Mouse (Mus musculus) liver, embryonic 12.5 days (tissue): ENCODE measurements around the gene Hdac7. TPM values are rescaled to one million over a fixed set of nuclear protein-coding genes. Genes with fewer than 3 reads are reported as not detected.

ENCODE experiments used
- ATAC-seq: fragments of 200-750 bp; cut with Nextera tagmentation; 2 replicates; pipeline ENCODE4 v1.8.0; 2017; ENCODE audit warnings: moderate number of reproducible peaks, mild to moderate bottlenecking, moderate library complexity
- H3K27ac ChIP-seq: fragments of 300-500 bp; sonication (generic); 2 replicates; pipeline ENCODE4 v1.5.1; 2016; ENCODE audit warnings: mild to moderate bottlenecking
- H3K27me3 ChIP-seq: fragments of 300-500 bp; sonication (generic); replicated peaks from 2 replicates; pipeline ENCODE4 v1.6.1; 2016; ENCODE audit warnings: mild to moderate bottlenecking, moderate library complexity
- H3K36me3 ChIP-seq: fragments of 300-500 bp; sonication (generic); 2 replicates; pipeline ENCODE4 v1.6.1; 2016; ENCODE audit warnings: mild to moderate bottlenecking, moderate library complexity
- H3K4me1 ChIP-seq: fragments of 300-500 bp; sonication (generic); 2 replicates; pipeline ENCODE4 v1.6.1; 2016
- H3K4me2 ChIP-seq: fragments of 300-500 bp; sonication (generic); 2 replicates; pipeline ENCODE4 v1.6.1; 2016; ENCODE audit warnings: mild to moderate bottlenecking, moderate library complexity
- H3K4me3 ChIP-seq: fragments of 300-500 bp; sonication (generic); 2 replicates; pipeline ENCODE4 v1.5.1; 2016; ENCODE audit warnings: mild to moderate bottlenecking, moderate library complexity
- H3K9ac ChIP-seq: fragments of 300-500 bp; sonication (generic); 2 replicates; pipeline ENCODE4 v1.6.1; 2016; ENCODE audit warnings: mild to moderate bottlenecking, moderate library complexity
- H3K9me3 ChIP-seq: fragments of 300-500 bp; sonication (generic); replicated peaks from 2 replicates; pipeline ENCODE4 v1.6.1; 2016; ENCODE audit warnings: mild to moderate bottlenecking, moderate library complexity
- WGBS: fragments of 180-500 bp; shearing (Covaris S2); methylation state at CpG from one replicate; pipeline ENCODE4 v1.1.7; 2016; ENCODE audit not compliant: insufficient replicate concordance; 5-methylcytosine and 5-hydroxymethylcytosine counted together
- polyA plus RNA-seq: library from polyadenylated mRNA; unstranded; fragments of >200 nt; fragmentation: Nextera tagmentation; extraction: Ambion mirVana; gene quantifications from 2 replicates; pipeline ENCODE4 v1.2.1, GENCODE M21; 2016

Hdac7 gene
- polyA plus RNA-seq, 1 experiment from 2014 or later, result 14.3 TPM

- Histone ChIP-seq H3K9ac (peak overlapping the region; percentile 99), H3K4me3 (peak overlapping the region; percentile 96), H3K4me2 (peak overlapping the region; percentile 90), H3K36me3 (peaks cover 11% of the 10 kb centered on the region; the same call in 1 of the 2 replicates), H3K9me3 (no peaks in the 10 kb centered on the region), H3K27ac (peak overlapping the region; percentile 97), H3K27me3 (peaks cover 25% of the 10 kb centered on the region), H3K4me1 (peaks cover 60% of the 10 kb centered on the region)
- ATAC-seq, result peak; percentile 82
- 3% methylated on average over 26 of the region's 39 CpGs for WGBS
Measured at GRCm38 (mm10) chr15:97784092-97784559, 60.2 kb downstream of the Hdac7 start.

DNA sequence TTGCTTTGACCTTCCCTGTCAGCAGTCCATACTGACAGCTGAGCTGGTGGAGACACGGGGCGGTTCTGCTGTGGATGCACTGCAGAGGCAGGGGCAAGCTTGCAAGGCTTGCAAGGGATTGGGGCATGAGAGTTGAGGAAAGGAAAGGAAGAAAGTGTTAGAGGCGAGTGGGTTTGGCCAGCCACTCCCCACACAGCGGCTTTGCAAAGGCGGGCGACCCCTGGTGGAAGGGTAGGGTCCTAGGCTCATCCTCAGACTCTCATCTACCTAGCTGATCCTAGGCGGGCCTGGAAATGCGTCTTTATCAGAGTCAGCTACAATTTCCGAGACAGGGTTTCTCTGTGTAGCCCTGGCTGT, 61.6 kb downstream of the Hdac7 start:
- Histone ChIP-seq H3K27me3 (peaks cover 25% of the 10 kb centered on the region), H3K27ac (no peak overlapping the region; the same call in 1 of the 2 replicates), H3K36me3 (0 out of 2 replicates have a peak, but pooled peaks cover 3% of the 10 kb centered on the region), H3K4me3 (peak overlapping the region; percentile 32), H3K4me2 (peak overlapping the region; percentile 61), H3K9ac (peak overlapping the region; percentile 17; the same call in 1 of the 2 replicates), H3K9me3 (no peaks in the 10 kb centered on the region), H3K4me1 (peaks cover 46% of the 10 kb centered on the region)
- no peak for ATAC-seq
- under 1% methylated on average over 9 of the region's 9 CpGs for WGBS

DNA sequence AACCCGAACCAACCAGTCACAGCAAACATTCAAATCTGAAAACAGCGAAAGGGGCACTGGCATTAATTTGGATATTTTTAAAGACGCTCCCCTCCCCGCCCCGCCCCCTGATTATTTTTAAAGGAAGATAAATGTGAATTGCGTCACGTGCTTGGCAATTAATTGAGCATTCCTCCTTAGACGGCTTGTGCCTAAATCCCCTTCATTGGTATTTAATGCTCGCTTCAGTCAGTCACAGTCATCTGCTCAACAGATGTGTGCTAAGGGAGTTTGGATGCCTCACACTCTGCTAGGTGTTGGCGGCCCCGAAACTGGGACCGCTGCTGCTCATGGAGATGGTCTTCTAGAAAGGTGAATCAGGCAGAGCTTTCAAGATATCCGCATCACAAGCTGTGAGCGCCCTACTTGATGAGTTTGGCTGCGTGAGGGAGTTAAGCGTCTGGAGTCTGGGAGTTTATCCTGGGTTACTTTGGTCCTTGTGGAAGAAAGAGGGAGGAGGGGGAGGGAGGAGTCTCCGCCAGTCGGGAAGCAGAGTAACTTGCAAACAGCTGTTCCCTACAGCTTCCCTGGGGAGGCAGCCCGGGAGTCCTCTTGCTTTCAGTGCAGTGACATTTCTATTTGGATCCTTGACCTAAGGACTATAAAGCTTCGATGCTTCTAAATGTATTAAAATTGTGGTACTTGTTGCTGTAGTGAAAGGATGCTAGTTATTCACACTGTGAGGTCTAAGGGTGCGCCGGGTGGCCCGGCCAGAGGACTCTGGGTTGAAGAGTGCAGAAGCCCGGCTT, 62.1 kb downstream of the Hdac7 start:
- Histone ChIP-seq H3K4me3 (peak overlapping the region; percentile 32), H3K4me2 (peak overlapping the region; percentile 61), H3K9me3 (no peaks in the 10 kb centered on the region), H3K4me1 (peaks cover 41% of the 10 kb centered on the region), H3K36me3 (no peaks in the 10 kb centered on the region), H3K27ac (no peak overlapping the region; the same call in 1 of the 2 replicates), H3K9ac (peak overlapping the region; percentile 17; the same call in 1 of the 2 replicates), H3K27me3 (peaks cover 25% of the 10 kb centered on the region)
- ATAC-seq, result no peak
- 24% methylated on average over 24 of the region's 24 CpGs for WGBS

DNA sequence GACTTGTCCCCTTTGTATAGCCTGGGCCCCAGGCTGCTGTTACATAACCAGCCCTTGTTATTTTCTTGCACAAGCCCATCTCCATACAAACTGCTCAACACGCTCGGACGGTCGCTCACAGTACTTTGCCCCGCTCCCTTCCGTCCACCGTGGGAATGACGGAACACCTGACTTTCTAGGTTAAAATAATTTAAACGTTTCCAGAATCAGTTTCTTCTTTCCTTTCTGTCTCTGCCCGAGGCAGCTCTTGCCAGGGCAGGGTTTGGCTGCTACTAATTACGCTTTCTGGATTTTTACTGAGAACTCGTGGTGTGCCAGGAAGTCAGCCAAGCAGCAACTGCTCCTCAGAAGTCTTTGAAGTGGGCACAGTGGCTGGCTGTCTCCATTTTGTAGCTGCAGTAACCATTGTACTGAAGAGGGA, 63.7 kb downstream of the Hdac7 start:
- H3K36me3 ChIP-seq, result no peaks in the 10 kb centered on the region
- H3K4me1 ChIP-seq, result peaks cover 25% of the 10 kb centered on the region
- no peaks in the 10 kb centered on the region for H3K9me3 ChIP-seq
- no peak for ATAC-seq
- 71% methylated on average over 12 of the region's 12 CpGs for WGBS
- no peak overlapping the region for H3K4me3 ChIP-seq
- no peak overlapping the region for H3K27ac ChIP-seq
- H3K4me2 ChIP-seq, result no peak overlapping the region
- no peak overlapping the region for H3K9ac ChIP-seq
- peaks cover 29% of the 10 kb centered on the region for H3K27me3 ChIP-seq

DNA sequence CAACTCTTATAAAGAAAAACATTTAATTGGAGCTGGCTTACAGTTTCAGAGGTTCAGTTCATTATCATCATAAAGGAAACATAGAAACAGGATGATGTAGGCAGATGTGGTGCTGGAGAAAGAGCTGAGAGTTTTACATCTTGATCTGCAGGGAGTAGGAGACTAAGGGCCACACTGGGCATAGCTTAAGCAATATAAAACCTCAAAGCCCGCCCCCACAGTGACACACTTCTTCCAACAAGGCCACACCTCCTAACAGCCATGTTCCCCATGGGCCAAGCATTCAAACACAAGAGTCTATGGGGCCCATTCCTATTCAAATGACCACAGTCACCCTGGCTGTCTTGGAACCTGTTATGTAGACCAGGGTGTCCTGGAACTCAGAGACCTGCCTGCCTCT, 64.7 kb downstream of the Hdac7 start:
- H3K4me1 ChIP-seq, result peaks cover 16% of the 10 kb centered on the region
- 83% methylated on average over 1 of the region's 1 CpGs for WGBS
- H3K9ac ChIP-seq, result no peak overlapping the region
- peaks cover 39% of the 10 kb centered on the region for H3K27me3 ChIP-seq
- no peaks in the 10 kb centered on the region for H3K36me3 ChIP-seq
- H3K9me3 ChIP-seq, result no peaks in the 10 kb centered on the region
- ATAC-seq, result no peak
- H3K4me2 ChIP-seq, result no peak overlapping the region
- no peak overlapping the region for H3K4me3 ChIP-seq
- no peak overlapping the region for H3K27ac ChIP-seq

DNA sequence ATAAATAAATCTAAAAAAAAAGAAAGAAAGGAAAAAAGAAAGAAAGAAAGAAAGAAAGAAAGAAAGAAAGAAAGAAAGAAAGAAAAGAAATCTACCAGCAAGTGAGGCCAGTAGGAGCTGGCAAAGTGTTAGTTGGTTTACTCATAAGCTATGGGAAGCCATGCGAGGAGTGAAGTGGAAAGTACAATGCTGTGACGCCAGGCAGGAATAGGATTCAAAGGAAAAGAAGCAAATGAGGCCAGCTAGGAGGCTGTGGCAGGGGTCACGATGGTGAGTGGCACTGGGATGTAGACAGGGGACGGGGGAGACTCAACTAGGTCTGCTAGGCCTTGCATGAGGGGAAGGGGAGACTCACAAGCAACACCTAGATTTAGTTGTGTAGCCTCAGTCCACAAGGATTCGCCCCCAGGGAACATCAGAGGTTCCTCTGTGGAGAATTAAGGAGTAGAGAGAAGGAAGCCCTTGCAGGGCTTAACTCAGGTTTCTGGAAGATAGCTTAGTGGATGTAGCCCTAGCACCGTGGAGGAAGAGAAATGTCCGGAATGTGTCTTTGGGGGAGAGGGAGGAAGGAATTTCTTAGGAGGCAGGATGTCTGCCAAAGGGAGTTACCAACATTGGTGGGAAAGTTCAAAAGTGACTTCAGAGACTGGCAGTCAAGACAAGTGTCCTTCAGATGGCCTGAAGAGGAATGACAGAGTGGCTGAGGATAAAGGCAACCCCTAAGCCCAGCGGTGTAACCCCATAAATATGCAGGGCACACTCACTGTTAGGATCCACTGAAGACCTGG, 65.8 kb downstream of the Hdac7 start, which contains the start of gene Slc48a1:
TSS of gene Slc48a1 (plus strand) at position 210 of the 788 bp plus-strand sequence.
- ATAC-seq, result no peak
- no peaks in the 10 kb centered on the region for H3K9me3 ChIP-seq
- peaks cover 45% of the 10 kb centered on the region for H3K27me3 ChIP-seq
- no peak within 1 kb of the TSS for H3K9ac ChIP-seq
- H3K4me3 ChIP-seq, result no peak within 1 kb of the TSS
- H3K36me3 ChIP-seq, result no peaks in the 10 kb centered on the region
- H3K27ac ChIP-seq, result no peak within 1 kb of the TSS
- WGBS, result 59% methylated on average over 8 of the region's 8 CpGs
- H3K4me2 ChIP-seq, result no peak within 1 kb of the TSS
- H3K4me1 ChIP-seq, result peaks cover 23% of the 10 kb centered on the region

DNA sequence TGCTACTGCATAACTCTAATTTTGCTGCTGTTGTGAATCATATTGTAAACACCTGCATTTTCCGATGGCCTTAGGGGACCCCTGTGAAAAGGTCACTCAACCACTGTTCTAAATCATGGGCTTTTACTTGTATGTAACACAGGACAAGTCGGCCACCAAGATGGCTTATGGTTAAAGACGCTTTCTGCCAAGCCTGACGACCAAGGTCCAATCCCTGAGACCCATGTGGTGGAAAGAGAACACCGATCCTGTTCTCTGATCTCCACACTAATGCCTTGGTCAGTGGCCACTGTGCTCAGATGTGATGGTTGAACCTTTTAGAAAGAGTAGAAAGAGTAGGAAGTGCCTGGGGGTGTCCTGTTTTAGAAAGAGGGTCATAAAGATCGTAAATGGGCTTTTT, 67.4 kb downstream of the Hdac7 start:
- Histone ChIP-seq H3K27ac (no peak overlapping the region), H3K27me3 (peaks cover 36% of the 10 kb centered on the region), H3K36me3 (no peaks in the 10 kb centered on the region), H3K4me1 (peaks cover 24% of the 10 kb centered on the region), H3K9ac (no peak overlapping the region), H3K9me3 (no peaks in the 10 kb centered on the region), H3K4me2 (no peak overlapping the region), H3K4me3 (no peak overlapping the region)
- ATAC-seq, result no peak
- WGBS, result 77% methylated on average over 6 of the region's 6 CpGs

- Histone ChIP-seq H3K27me3 (peaks cover 32% of the 10 kb centered on the region), H3K4me3 (no peak overlapping the region), H3K4me2 (no peak overlapping the region), H3K4me1 (peaks cover 22% of the 10 kb centered on the region), H3K36me3 (no peaks in the 10 kb centered on the region), H3K9ac (no peak overlapping the region), H3K27ac (no peak overlapping the region), H3K9me3 (no peaks in the 10 kb centered on the region)
- ATAC-seq, result no peak
- WGBS, result 6% methylated on average over 8 of the region's 8 CpGs
Measured at GRCm38 (mm10) chr15:97776514-97776913, 67.8 kb downstream of the Hdac7 start.

DNA sequence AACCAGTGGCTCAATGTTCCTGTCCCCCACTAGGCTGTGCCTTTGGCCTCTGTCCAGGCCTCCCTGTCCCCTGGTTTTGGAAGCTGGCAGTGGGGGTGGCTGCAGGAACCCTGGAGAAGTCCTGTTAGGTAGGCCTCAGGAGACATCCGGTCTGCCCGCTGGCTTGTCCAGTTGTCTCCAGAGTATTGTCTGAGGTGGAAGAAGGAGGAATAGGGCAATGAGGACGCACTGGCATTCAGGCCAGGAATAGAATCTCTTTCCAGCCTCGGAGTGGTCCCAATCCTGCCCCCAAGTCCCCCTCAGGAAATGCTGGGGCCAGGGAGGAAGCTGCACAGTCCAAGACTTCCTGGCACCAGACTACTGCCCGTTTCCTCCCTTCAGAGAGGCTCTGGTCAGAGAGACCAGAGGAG, 70.3 kb downstream of the Hdac7 start:
- no peak overlapping the region for H3K4me2 ChIP-seq
- no peaks in the 10 kb centered on the region for H3K9me3 ChIP-seq
- peak; percentile 51; the same call in 1 of the 2 replicates for ATAC-seq
- no peak overlapping the region for H3K4me3 ChIP-seq
- peak overlapping the region; percentile 70 for H3K27ac ChIP-seq
- no peak overlapping the region; the same call in 1 of the 2 replicates for H3K9ac ChIP-seq
- H3K4me1 ChIP-seq, result peaks cover 22% of the 10 kb centered on the region
- 43% methylated on average over 5 of the region's 5 CpGs for WGBS
- H3K27me3 ChIP-seq, result peaks cover 47% of the 10 kb centered on the region
- no peaks in the 10 kb centered on the region for H3K36me3 ChIP-seq

DNA sequence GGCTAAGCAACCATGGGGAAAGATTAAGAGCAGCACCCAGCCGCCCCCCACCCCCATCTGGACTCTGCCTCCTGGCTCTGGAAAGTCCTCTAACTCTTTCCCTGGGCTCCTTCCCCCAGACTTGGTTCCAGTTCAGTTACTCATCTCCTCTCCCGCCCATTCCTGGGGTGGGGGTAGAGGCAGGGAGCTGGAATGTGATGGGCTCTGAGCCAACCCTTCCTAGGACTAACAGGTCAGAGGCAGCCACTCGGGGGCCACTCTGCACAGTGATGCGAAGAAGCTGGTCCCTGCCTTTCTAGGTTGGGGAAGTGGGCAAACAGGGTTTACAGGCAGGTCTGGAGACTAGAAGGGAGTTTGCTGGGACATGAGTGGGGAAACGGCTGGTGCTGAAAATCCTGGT, 71.2 kb downstream of the Hdac7 start:
- ATAC-seq, result no peak
- no peak overlapping the region for H3K4me3 ChIP-seq

DNA sequence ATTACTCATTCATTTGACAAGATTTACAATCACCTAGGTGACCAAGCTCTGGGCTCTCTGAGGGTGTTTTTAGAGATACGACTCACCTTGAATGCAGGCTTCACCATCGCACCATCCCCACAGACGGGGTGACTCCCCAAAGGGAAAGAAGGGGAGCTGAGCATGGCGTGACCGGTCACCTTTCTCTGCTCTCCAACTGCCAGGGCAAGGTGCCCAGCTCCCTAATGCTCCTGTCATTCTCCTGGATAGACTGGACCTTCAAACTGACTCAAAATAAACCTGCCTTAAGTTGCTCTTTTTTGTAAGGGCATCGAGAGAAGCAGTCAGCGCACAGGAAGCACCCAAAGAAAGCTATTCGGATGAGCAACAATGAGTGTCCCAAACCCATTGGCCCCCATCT, 74.0 kb downstream of the Hdac7 start:
- H3K9me3 ChIP-seq, result no peaks in the 10 kb centered on the region
- no peak overlapping the region for H3K9ac ChIP-seq
- WGBS, result 78% methylated on average over 8 of the region's 8 CpGs
- H3K4me1 ChIP-seq, result peaks cover 44% of the 10 kb centered on the region
- no peak for ATAC-seq
- H3K4me3 ChIP-seq, result no peak overlapping the region
- H3K27ac ChIP-seq, result no peak overlapping the region
- H3K4me2 ChIP-seq, result no peak overlapping the region
- H3K36me3 ChIP-seq, result no peaks in the 10 kb centered on the region
- peaks cover 77% of the 10 kb centered on the region for H3K27me3 ChIP-seq

More for the DNA sequence above, 71.2 kb downstream of the Hdac7 start:
- WGBS, result 30% methylated on average over 5 of the region's 5 CpGs
- Histone ChIP-seq H3K4me2 (no peak overlapping the region), H3K9ac (no peak overlapping the region), H3K4me1 (peaks cover 27% of the 10 kb centered on the region), H3K27ac (peak overlapping the region; percentile 70), H3K9me3 (no peaks in the 10 kb centered on the region), H3K36me3 (no peaks in the 10 kb centered on the region), H3K27me3 (peaks cover 56% of the 10 kb centered on the region)

DNA sequence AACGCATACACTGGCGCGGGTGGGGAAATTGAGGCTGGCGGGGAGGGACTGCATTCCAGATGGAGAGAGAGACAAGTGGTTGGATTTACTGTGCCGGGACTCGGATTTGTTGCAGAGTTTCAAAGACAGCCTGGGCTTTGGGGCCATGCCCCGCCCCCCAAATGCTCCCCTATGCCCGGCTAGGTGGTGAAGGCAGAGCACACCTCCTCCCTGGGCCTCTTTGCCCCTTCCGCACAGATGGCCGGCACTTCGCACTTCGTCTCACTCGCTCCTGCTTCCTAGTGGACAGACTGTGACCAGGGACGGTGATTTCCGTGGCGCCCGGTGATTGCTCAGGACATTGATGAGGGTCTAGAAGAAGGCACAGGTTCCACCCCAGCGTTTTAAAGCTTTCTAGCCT, 76.1 kb downstream of the Hdac7 start:
- Histone ChIP-seq H3K4me2 (peak overlapping the region; percentile 71), H3K27ac (no peak overlapping the region), H3K9ac (peak overlapping the region; percentile 28), H3K9me3 (no peaks in the 10 kb centered on the region), H3K36me3 (no peaks in the 10 kb centered on the region), H3K4me3 (peak overlapping the region; percentile 49), H3K27me3 (peaks cover 79% of the 10 kb centered on the region), H3K4me1 (peaks cover 34% of the 10 kb centered on the region)
- ATAC-seq, result no peak
- WGBS, result 2% methylated on average over 18 of the region's 18 CpGs
